Mouse (Mus musculus) intestine, postnatal 0 days (tissue): ENCODE measurements around the gene Fcnb. TPM values are rescaled to one million over a fixed set of nuclear protein-coding genes. Genes with fewer than 3 reads are reported as not detected.
A peak's percentile ranks its signal among the peaks of the same experiment; 100 is the strongest.

Experiments
- ATAC-seq: fragments of 200-750 bp; cut with Nextera tagmentation; 2 replicates; pipeline ENCODE4 v1.8.0; 2017; ENCODE audit warnings: mild to moderate bottlenecking, moderate TSS enrichment, moderate library complexity
- H3K27ac ChIP-seq: fragments of 300-500 bp; sonication (generic); 2 replicates; pipeline ENCODE4 v1.5.1; 2014; ENCODE audit warnings: mild to moderate bottlenecking, low read depth, low read length, moderate library complexity
- H3K27me3 ChIP-seq: fragments of 300-500 bp; sonication (generic); replicated peaks from 2 replicates; pipeline ENCODE4 v1.6.1; 2014; ENCODE audit warnings: low read length, mixed read lengths; ENCODE audit not compliant: control insufficient read depth, insufficient read depth
- H3K36me3 ChIP-seq: fragments of 300-500 bp; sonication (generic); 2 replicates; pipeline ENCODE4 v1.6.1; 2014; ENCODE audit warnings: mild to moderate bottlenecking, moderate library complexity; ENCODE audit not compliant: control insufficient read depth, insufficient read depth
- H3K4me1 ChIP-seq: fragments of 300-500 bp; sonication (generic); replicated peaks from 2 replicates; pipeline ENCODE4 v1.6.1; 2014; ENCODE audit warnings: antibody characterized with exemption, low read length, mixed read lengths; ENCODE audit not compliant: control insufficient read depth, insufficient read depth
- H3K4me2 ChIP-seq: fragments of 300-500 bp; sonication (generic); replicated peaks from 2 replicates; pipeline ENCODE4 v1.6.1; 2014; ENCODE audit warnings: low read depth, mild to moderate bottlenecking, moderate library complexity
- H3K4me3 ChIP-seq: fragments of 300-500 bp; sonication (generic); 2 replicates; pipeline ENCODE4 v1.5.1; 2014; ENCODE audit warnings: low read depth, low read length
- H3K9ac ChIP-seq: fragments of 300-500 bp; sonication (generic); 2 replicates; pipeline ENCODE4 v1.6.1; 2014; ENCODE audit warnings: mild to moderate bottlenecking, low read depth, low read length
- H3K9me3 ChIP-seq: fragments of 300-500 bp; sonication (generic); 2 replicates; pipeline ENCODE4 v1.6.1; 2016; ENCODE audit warnings: mixed run types; ENCODE audit not compliant: control insufficient read depth
- CTCF ChIP-seq: sonication (generic); IDR thresholded peaks from 2 replicates; pipeline ENCODE4 v1.5.1; 2016; ENCODE audit warnings: low read depth, mild to moderate bottlenecking, control low read depth, antibody characterized with exemption, moderate library complexity
- WGBS: fragments of 180-500 bp; shearing (Covaris S2); extraction: QIAGEN DNeasy Blood & Tissue Kit; methylation state at CpG from one replicate; pipeline ENCODE4 v1.1.7; 2014; 5-methylcytosine and 5-hydroxymethylcytosine counted together
- polyA plus RNA-seq: library from polyadenylated mRNA; unstranded; fragments of >200 nt; fragmentation: Nextera tagmentation; extraction: Ambion mirVana; gene quantifications from 2 replicates; pipeline ENCODE4 v1.2.1, GENCODE M21; 2015

The Fcnb gene
- not detected in 2 replicates for polyA plus RNA-seq

DNA sequence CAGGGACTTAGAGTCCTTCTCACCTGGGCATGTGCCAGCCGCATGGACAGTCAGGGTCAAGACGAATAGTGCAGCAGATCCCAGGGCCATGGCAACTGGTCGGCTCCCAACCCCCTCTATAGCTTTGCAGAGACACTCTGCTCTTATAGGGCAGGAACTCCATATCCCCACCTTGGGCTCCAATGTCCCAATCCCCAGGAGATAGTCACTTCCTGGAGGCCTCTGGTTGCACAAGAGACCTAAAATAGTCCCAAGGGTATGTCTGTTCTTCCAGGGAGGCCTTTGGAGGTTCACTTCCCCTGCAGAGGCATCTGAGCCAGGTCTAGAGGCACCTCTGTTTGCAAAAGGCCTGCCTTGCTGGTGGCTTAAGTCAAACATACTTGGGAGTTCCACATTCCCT, at the start of gene Fcnb:
Gene Fcnb (minus strand): TSS at position 118 of the 400 bp plus-strand sequence.
- no peak within 1 kb of the TSS for H3K4me2 ChIP-seq
- no peak within 1 kb of the TSS for H3K4me3 ChIP-seq
- TF ChIP-seq CTCF = no peak
- no peaks in the 10 kb centered on the region for H3K4me1 ChIP-seq
- no peaks in the 10 kb centered on the region for H3K27me3 ChIP-seq
- no peak for ATAC-seq
- no peaks in the 10 kb centered on the region for H3K9me3 ChIP-seq
- 94% methylated on average over 3 of the region's 3 CpGs for WGBS
- H3K27ac ChIP-seq = no peak within 1 kb of the TSS
- H3K9ac ChIP-seq = no peak within 1 kb of the TSS
- no peaks in the 10 kb centered on the region for H3K36me3 ChIP-seq

DNA sequence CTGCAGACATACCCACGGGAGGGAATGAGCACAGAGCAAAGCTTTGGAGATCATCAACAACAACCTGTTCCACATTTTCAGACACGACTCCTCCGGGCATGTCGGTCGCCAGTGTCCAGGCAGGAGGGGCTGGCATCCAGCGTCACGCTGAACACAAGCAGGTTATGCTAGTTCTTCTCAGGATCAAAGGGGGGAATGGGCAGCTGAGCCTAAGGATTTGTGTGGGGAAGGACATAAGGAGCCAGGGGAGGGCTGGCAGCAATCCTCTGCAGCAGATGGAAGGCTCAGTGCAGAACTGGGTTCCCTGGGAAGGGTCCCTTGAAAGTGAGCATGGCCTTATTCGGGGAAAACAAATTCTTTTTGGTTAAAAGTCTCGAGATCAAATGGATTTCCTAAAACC, 49.1 kb upstream of the Fcnb start:
- 83% methylated on average over 9 of the region's 9 CpGs for WGBS
- H3K4me2 ChIP-seq = no peak overlapping the region
- H3K27me3 ChIP-seq = no peaks in the 10 kb centered on the region
- no peak for TF ChIP-seq CTCF
- ATAC-seq = no peak
- H3K9me3 ChIP-seq = no peaks in the 10 kb centered on the region
- no peak overlapping the region for H3K4me3 ChIP-seq
- no peak overlapping the region for H3K27ac ChIP-seq
- H3K9ac ChIP-seq = no peak overlapping the region
- 0 out of 2 replicates have a peak, but pooled peaks cover 2% of the 10 kb centered on the region for H3K4me1 ChIP-seq
- no peaks in the 10 kb centered on the region for H3K36me3 ChIP-seq

DNA sequence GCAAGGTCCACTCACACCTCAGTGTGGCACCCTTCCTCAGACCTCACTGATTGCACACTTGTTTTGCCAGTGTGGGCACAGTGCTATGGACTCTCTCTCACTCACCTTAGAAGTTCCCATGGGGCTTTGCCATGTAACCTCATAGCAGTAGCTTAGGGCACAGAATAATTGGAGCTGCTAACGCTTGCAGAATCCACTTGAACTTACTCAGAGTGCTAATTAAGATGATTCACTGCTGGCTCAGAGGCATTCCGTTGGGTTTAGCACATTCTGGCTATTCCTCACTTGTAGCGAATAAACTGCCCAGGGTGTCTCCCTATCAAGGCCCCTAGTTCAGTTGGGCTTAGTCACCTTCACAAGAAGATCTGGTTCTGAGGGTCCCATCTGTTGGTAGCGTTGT, 47.4 kb upstream of the Fcnb start:
- no peak overlapping the region for H3K4me3 ChIP-seq
- H3K27me3 ChIP-seq = no peaks in the 10 kb centered on the region
- H3K4me2 ChIP-seq = no peak overlapping the region
- H3K27ac ChIP-seq = no peak overlapping the region
- H3K4me1 ChIP-seq = no peaks in the 10 kb centered on the region
- no peaks in the 10 kb centered on the region for H3K36me3 ChIP-seq
- no peak for TF ChIP-seq CTCF
- no peaks in the 10 kb centered on the region for H3K9me3 ChIP-seq
- 78% methylated on average over 4 of the region's 4 CpGs for WGBS
- no peak overlapping the region for H3K9ac ChIP-seq
- no peak for ATAC-seq

DNA sequence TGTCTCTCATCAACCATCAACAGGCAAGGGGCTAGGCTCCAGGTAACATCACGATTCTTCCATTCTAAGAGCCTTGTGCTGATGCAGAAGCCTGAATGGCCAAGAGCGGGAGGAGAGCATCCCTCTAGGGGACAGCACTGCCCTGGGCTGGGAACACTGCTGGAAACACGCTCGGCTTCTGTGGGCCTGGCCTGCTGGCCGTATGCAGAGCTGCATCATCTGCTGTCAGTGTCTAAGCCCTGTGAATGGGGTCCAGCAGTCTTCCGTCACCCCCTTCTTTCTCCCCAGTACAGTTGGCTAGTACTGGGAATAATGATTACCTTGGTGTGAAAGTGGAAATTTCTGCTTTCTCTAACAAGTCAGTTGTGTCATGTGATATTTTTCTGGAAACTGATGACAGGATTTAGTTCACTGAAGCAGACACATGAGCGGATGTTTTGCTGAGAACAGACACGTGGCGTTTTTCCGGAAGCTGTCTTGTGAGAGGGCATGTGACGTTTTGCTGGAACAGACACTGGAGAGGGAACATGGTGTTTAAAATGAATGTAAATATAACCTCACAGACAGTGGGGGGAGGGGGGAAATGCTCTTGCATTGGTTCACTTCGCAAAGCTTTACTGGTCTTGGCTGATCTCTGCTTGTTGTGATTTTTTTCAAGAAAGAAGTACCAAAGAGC, 42.2 kb upstream of the Fcnb start:
- WGBS = 56% methylated on average over 12 of the region's 12 CpGs
- H3K4me2 ChIP-seq = no peak overlapping the region
- H3K27ac ChIP-seq = 0 out of 2 replicates have a peak overlapping the region, but pooled peaks have one; percentile 21
- peak; percentile 40 for TF ChIP-seq CTCF
- H3K36me3 ChIP-seq = no peaks in the 10 kb centered on the region
- H3K9ac ChIP-seq = no peak overlapping the region
- H3K27me3 ChIP-seq = no peaks in the 10 kb centered on the region
- H3K9me3 ChIP-seq = no peaks in the 10 kb centered on the region
- peak; percentile 28; the same call in 1 of the 2 replicates for ATAC-seq
- H3K4me1 ChIP-seq = no peaks in the 10 kb centered on the region
- H3K4me3 ChIP-seq = no peak overlapping the region

DNA sequence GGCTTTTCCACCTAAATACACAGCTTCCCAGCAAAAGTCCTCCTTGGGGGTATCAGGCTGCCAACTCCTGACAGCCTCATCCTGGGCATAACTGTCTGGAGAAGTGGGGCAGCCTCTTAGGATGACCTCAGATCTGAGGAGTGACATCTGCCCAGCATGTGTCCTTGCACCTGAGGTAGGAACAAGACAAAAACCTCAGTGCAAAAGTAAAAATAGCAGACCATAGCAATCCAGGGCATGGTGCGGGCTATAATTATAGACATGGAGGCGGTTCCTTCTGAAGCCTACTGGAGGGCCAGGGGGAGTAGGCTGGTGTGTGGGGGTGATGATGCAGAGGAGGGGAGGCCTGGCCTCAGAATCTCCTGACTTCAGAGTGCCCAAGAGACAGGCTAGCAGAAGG, 39.2 kb upstream of the Fcnb start:
- WGBS = 95% methylated on average over 2 of the region's 2 CpGs
- H3K4me2 ChIP-seq = no peak overlapping the region
- no peaks in the 10 kb centered on the region for H3K36me3 ChIP-seq
- no peak overlapping the region for H3K27ac ChIP-seq
- no peak for ATAC-seq
- no peak overlapping the region for H3K9ac ChIP-seq
- no peak overlapping the region for H3K4me3 ChIP-seq
- H3K4me1 ChIP-seq = no peaks in the 10 kb centered on the region; the same call in 1 of the 2 replicates
- no peaks in the 10 kb centered on the region for H3K27me3 ChIP-seq
- TF ChIP-seq CTCF = no peak
- no peaks in the 10 kb centered on the region for H3K9me3 ChIP-seq

DNA sequence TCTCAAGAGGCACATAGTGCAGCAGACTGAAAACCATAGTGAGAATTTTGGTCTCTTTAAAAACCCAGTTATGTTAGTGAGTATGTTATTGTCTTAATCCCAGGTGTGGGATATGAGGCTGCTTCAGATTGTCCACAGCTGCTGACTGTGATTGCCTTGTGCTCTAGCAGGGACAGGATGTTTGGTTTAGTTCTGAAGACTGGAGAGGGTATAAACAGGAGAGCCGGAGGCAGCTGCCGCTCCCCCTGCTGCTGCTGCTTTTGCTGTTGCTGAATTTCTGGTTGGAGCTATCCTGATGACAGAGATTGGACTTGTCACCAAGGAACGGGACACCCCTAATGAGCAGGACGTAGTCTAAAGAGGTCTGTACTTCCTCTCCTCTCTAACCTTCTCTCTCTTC, 36.6 kb upstream of the Fcnb start:
- H3K9me3 ChIP-seq = no peaks in the 10 kb centered on the region
- no peaks in the 10 kb centered on the region; the same call in 1 of the 2 replicates for H3K4me1 ChIP-seq
- no peak overlapping the region for H3K4me2 ChIP-seq
- TF ChIP-seq CTCF = no peak
- no peak overlapping the region for H3K4me3 ChIP-seq
- no peaks in the 10 kb centered on the region for H3K36me3 ChIP-seq
- no peak overlapping the region; the same call in 1 of the 2 replicates for H3K27ac ChIP-seq
- H3K9ac ChIP-seq = no peak overlapping the region
- H3K27me3 ChIP-seq = no peaks in the 10 kb centered on the region
- 63% methylated on average over 4 of the region's 4 CpGs for WGBS
- no peak for ATAC-seq
